Mouse (Mus musculus): Measurements from ENCODE around the gene Tas1r2. TPM values are rescaled to one million over a fixed set of nuclear protein-coding genes. Genes with fewer than 3 reads are reported as not detected.

Gene Tas1r2
- not detected for total RNA-seq (2023)

GRCm38 (mm10) chr4:139653238-139653637 lies at the start of gene Tas1r2:
TSS of gene Tas1r2 (plus strand) at chr4:139653538.

GRCm38 (mm10) chr4:139622373-139623282 lies 30.7 kb upstream of the Tas1r2 start, which contains the start of gene Aldh4a1:
TSS of gene Aldh4a1 (plus strand) at chr4:139622866.

Other genes starting within 250 kb of the Tas1r2 start
- gene Iffo2, start 123.0 kb upstream of the Tas1r2 start, total RNA-seq (2023), result 10 to 100 TPM; 13.4 to 17.2 TPM
- not detected for gene Gm21969, start 50.4 kb upstream of the Tas1r2 start, total RNA-seq (2023)
- 10 to 100 TPM; 13.3 to 13.4 TPM for gene Aldh4a1, start 30.7 kb upstream of the Tas1r2 start, total RNA-seq (2023)
- under 1 TPM; 0.16 to 0.18 TPM for gene Pax7, start 180.0 kb downstream of the Tas1r2 start, total RNA-seq (2023)

Data from monocyte, adult 59 days (primary cell).